Mouse (Mus musculus) left cerebral cortex, adult 11 months (tissue): ENCODE results near the gene Slc25a24.

Experiments used
- DNase-seq: peaks from one replicate; pipeline ENCODE4 v3.0.0; 2022; ENCODE audit warnings: low spot score

Slc25a24 gene

GRCm38 (mm10) chr3:109122641-109123530 lies at the start of gene Slc25a24:
TSS of gene Slc25a24 (plus strand) at chr3:109123149.
- no peak for DNase-seq

- no peak for DNase-seq
These were observed 42.8 kb upstream of the Slc25a24 start, which contains the start of gene Slc25a54 for GRCm38 (mm10) chr3:109080169-109080568. TSS of gene Slc25a54 (plus strand) at chr3:109080469.

GRCm38 (mm10) chr3:109084418-109084817 lies 38.5 kb upstream of the Slc25a24 start:
- DNase-seq = no peak

- DNase-seq = no peak
These were observed 34.5 kb upstream of the Slc25a24 start for GRCm38 (mm10) chr3:109088460-109088859.

GRCm38 (mm10) chr3:109104702-109105101 lies 18.2 kb upstream of the Slc25a24 start:
- no peak for DNase-seq

- DNase-seq = no peak
These were observed 5.8 kb upstream of the Slc25a24 start for GRCm38 (mm10) chr3:109117136-109117535.

GRCm38 (mm10) chr3:109119562-109119961 lies 3.4 kb upstream of the Slc25a24 start:
- no peak for DNase-seq

- DNase-seq = no peak
These were observed 3.0 kb upstream of the Slc25a24 start for GRCm38 (mm10) chr3:109119973-109120372.

GRCm38 (mm10) chr3:109123531-109123981 lies 607 bp downstream of the Slc25a24 start:
- no peak for DNase-seq

- no peak for DNase-seq
These were observed 1.1 kb downstream of the Slc25a24 start for GRCm38 (mm10) chr3:109124091-109124490.

- no peak for DNase-seq
These were observed 2.6 kb downstream of the Slc25a24 start for GRCm38 (mm10) chr3:109125531-109125930.

- no peak for DNase-seq
These were observed 6.8 kb downstream of the Slc25a24 start for GRCm38 (mm10) chr3:109129768-109130167.

GRCm38 (mm10) chr3:109132966-109133365 lies 10.0 kb downstream of the Slc25a24 start:
- DNase-seq = no peak

GRCm38 (mm10) chr3:109134036-109134435 lies 11.1 kb downstream of the Slc25a24 start:
- DNase-seq = no peak

- DNase-seq = no peak
These were observed 12.4 kb downstream of the Slc25a24 start for GRCm38 (mm10) chr3:109135352-109135751.

- DNase-seq = no peak
These were observed 29.6 kb downstream of the Slc25a24 start for GRCm38 (mm10) chr3:109152561-109152960.

GRCm38 (mm10) chr3:109153410-109153809 lies 30.5 kb downstream of the Slc25a24 start:
- no peak for DNase-seq

GRCm38 (mm10) chr3:109155926-109156669 lies 33.1 kb downstream of the Slc25a24 start:
- DNase-seq = no peak

GRCm38 (mm10) chr3:109157481-109157880 lies 34.5 kb downstream of the Slc25a24 start:
- DNase-seq = no peak

- no peak for DNase-seq
These were observed 41.1 kb downstream of the Slc25a24 start for GRCm38 (mm10) chr3:109164088-109164487.

GRCm38 (mm10) chr3:109164644-109165043 lies 41.7 kb downstream of the Slc25a24 start:
- DNase-seq = no peak

- no peak for DNase-seq
These were observed 42.4 kb downstream of the Slc25a24 start for GRCm38 (mm10) chr3:109165214-109165829.
